Mouse (Mus musculus): Measurements from ENCODE around the gene Cyp26c1. TPM values are rescaled to one million over a fixed set of nuclear protein-coding genes. Genes with fewer than 3 reads are reported as not detected.

Cyp26c1 gene
- polyA plus RNA-seq, 2 experiments: 0.01 TPM; not detected in 1

DNA sequence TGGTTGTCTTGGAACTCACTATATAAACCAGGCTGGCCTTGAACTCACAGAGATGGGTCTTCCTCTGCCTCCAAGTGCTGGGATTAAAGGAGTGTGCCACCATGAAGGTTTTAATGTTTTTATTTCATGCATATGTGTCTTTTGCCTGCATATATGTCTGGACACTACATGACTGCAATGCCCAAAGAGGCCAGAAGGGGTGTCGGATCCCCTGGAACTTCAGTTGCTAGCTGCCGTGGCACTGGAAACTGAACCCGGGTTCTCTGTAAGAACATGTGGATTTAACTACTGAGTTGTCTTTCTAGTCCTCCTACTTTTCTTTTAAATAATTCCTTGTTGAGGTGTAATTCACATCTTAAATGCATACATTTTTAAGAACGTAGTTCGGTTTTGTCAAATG, 39.2 kb downstream of the Cyp26c1 start:
- no peak overlapping the region for H3K4me2 ChIP-seq (ENCODE audit: low read depth)
- H3K4me1 ChIP-seq (replicated peaks; ENCODE audit: control insufficient read depth in 2 of 2, insufficient read depth in 2 of 2, low read length in 1 of 2): no peaks in the 10 kb centered on the region
- no peaks in the 10 kb centered on the region for H3K36me3 ChIP-seq (replicated peaks; ENCODE audit: control insufficient read depth, insufficient read depth, low read depth)
- H3K9ac ChIP-seq (replicated peaks): no peak overlapping the region
- DNase-seq (ENCODE audit: low read depth in 3 of 3, low spot score in 3 of 3) (no peak), ATAC-seq (ENCODE audit: insufficient read depth) (no peak)
- H3K4me3 ChIP-seq (ENCODE audit: insufficient read depth in 1 of 2, low read depth in 2 of 2, low read length in 2 of 2): no peak overlapping the region
- no peak for TF ChIP-seq EP300 (IDR thresholded peaks at IDR 0.05; ENCODE audit: low read depth)
- TF ChIP-seq CTCF (IDR thresholded peaks at IDR 0.05; ENCODE audit: low read depth): 0 out of 2 replicates have a peak, but pooled peaks have one; percentile 21
- 78% methylated on average over 5 of the region's 5 CpGs for WGBS (ENCODE audit: insufficient replicate concordance)
- H3K9me3 ChIP-seq (ENCODE audit: control insufficient read depth, low read length): no peaks in the 10 kb centered on the region
- H3K27ac ChIP-seq: no peak overlapping the region
- no peaks in the 10 kb centered on the region for H3K27me3 ChIP-seq (ENCODE audit: control insufficient read depth, insufficient read depth, low read length)

GRCm38 (mm10) chr19:37726585-37726984, 41.2 kb downstream of the Cyp26c1 start:
- DNase-seq (ENCODE audit: low read depth in 3 of 3, low spot score in 3 of 3): no peak
- 70% methylated on average over 7 of the region's 7 CpGs for WGBS (ENCODE audit: insufficient replicate concordance)

DNA sequence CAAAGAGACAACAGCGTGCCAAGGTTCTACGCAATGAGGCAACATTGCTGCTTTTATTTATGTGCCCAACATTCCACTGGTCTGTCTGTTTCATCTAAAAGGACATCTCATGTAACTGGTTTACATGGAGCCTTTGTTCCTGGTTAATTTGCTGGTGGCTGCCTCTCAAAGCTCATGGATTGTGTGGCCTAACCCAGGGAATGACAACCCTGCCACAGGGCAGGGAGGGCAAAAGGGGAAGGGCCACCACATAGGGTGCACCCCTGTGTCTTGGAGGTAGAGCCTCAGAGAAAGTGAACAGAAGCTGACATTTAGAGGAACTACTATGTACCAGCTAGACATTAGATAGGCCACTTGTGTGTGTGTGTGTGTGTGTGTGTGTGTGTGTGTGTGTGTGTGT, 42.0 kb downstream of the Cyp26c1 start:
- DNase-seq (ENCODE audit: low read depth in 3 of 3, low spot score in 3 of 3): no peak
- Histone ChIP-seq H3K9ac (replicated peaks) (no peak overlapping the region), H3K36me3 (replicated peaks; ENCODE audit: control insufficient read depth, insufficient read depth, low read depth) (no peaks in the 10 kb centered on the region)

More at GRCm38 (mm10) chr19:37726585-37726984, 41.2 kb downstream of the Cyp26c1 start:
- H3K27ac ChIP-seq: no peak overlapping the region
- H3K4me2 ChIP-seq (ENCODE audit: low read depth): no peak overlapping the region
- no peak for TF ChIP-seq EP300 (IDR thresholded peaks at IDR 0.05; ENCODE audit: low read depth)
- no peak for TF ChIP-seq CTCF (IDR thresholded peaks at IDR 0.05; ENCODE audit: low read depth)
- H3K36me3 ChIP-seq (replicated peaks; ENCODE audit: control insufficient read depth, insufficient read depth, low read depth): no peaks in the 10 kb centered on the region
- H3K4me3 ChIP-seq (ENCODE audit: insufficient read depth in 1 of 2, low read depth in 2 of 2, low read length in 2 of 2): no peak overlapping the region
- ATAC-seq (ENCODE audit: insufficient read depth): no peak
- H3K27me3 ChIP-seq (ENCODE audit: control insufficient read depth, insufficient read depth, low read length): no peaks in the 10 kb centered on the region
- H3K4me1 ChIP-seq (replicated peaks; ENCODE audit: control insufficient read depth in 2 of 2, insufficient read depth in 2 of 2, low read length in 1 of 2): no peaks in the 10 kb centered on the region
- no peak overlapping the region for H3K9ac ChIP-seq (replicated peaks)
- no peaks in the 10 kb centered on the region for H3K9me3 ChIP-seq (ENCODE audit: control insufficient read depth, low read length)

DNA sequence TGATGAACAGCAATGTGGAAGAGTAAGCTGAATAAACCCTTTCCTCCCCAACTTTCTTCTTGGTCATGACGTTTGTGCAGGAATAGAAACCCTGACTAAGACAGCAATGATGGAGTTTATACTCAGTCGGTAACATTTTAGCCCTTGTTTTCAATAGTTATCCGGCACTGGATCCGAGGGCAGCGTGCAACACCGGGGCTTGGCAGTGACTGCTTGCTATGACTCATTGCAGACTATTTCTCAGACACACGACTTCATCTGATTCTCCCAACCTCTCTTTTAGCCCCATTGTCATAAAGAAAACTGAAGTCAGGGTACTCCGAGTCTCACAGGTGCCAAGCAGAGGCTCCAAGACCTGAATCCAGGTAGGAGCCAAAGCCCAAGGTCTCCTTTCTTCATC, 50.0 kb downstream of the Cyp26c1 start:
- WGBS (ENCODE audit: insufficient replicate concordance): 66% methylated on average over 8 of the region's 8 CpGs
- Histone ChIP-seq H3K36me3 (replicated peaks; ENCODE audit: control insufficient read depth, insufficient read depth, low read depth) (no peaks in the 10 kb centered on the region), H3K4me2 (ENCODE audit: low read depth) (no peak overlapping the region), H3K27me3 (ENCODE audit: control insufficient read depth, insufficient read depth, low read length) (no peaks in the 10 kb centered on the region), H3K4me3 (ENCODE audit: insufficient read depth in 1 of 2, low read depth in 2 of 2, low read length in 2 of 2) (no peak overlapping the region), H3K9ac (replicated peaks) (no peak overlapping the region), H3K27ac (no peak overlapping the region), H3K9me3 (ENCODE audit: control insufficient read depth, low read length) (no peaks in the 10 kb centered on the region), H3K4me1 (replicated peaks; ENCODE audit: control insufficient read depth in 2 of 2, insufficient read depth in 2 of 2, low read length in 1 of 2) (no peaks in the 10 kb centered on the region)
- TF ChIP-seq CTCF (IDR thresholded peaks at IDR 0.05; ENCODE audit: low read depth) (no peak), EP300 (IDR thresholded peaks at IDR 0.05; ENCODE audit: low read depth) (no peak)
- DNase-seq (ENCODE audit: low read depth in 3 of 3, low spot score in 3 of 3): no peak
- ATAC-seq (ENCODE audit: insufficient read depth): no peak

More for the DNA sequence above, 42.0 kb downstream of the Cyp26c1 start:
- no peaks in the 10 kb centered on the region for H3K4me1 ChIP-seq (replicated peaks; ENCODE audit: control insufficient read depth in 2 of 2, insufficient read depth in 2 of 2, low read length in 1 of 2)
- no peak overlapping the region for H3K4me2 ChIP-seq (ENCODE audit: low read depth)
- no peak overlapping the region for H3K27ac ChIP-seq
- WGBS (ENCODE audit: insufficient replicate concordance): 80% methylated on average over 2 of the region's 2 CpGs
- no peak for ATAC-seq (ENCODE audit: insufficient read depth)
- no peak overlapping the region for H3K4me3 ChIP-seq (ENCODE audit: insufficient read depth in 1 of 2, low read depth in 2 of 2, low read length in 2 of 2)
- no peaks in the 10 kb centered on the region for H3K27me3 ChIP-seq (ENCODE audit: control insufficient read depth, insufficient read depth, low read length)
- no peak for TF ChIP-seq CTCF (IDR thresholded peaks at IDR 0.05; ENCODE audit: low read depth)
- TF ChIP-seq EP300 (IDR thresholded peaks at IDR 0.05; ENCODE audit: low read depth): no peak
- H3K9me3 ChIP-seq (ENCODE audit: control insufficient read depth, low read length): no peaks in the 10 kb centered on the region

DNA sequence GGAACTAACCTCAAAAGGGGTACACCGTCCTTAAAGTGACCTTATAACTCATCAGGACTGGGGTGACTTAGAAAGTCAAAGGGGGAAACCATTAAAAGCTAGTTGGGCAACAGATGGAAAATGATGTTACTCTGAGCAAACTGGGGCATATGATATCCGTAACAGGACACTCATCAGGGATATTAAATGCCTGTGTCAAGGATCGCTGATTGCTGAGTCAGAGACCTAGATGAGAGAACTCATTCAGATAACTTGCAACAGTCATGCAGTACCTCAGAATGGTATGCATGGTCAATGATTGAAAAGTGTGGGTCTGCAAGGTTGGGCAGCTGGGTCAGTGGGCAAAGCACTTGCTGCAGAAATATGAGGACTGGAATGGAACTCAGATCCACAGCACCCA, 53.2 kb downstream of the Cyp26c1 start:
- H3K9ac ChIP-seq (replicated peaks): no peak overlapping the region
- 73% methylated on average over 3 of the region's 3 CpGs for WGBS (ENCODE audit: insufficient replicate concordance)
- H3K27ac ChIP-seq: no peak overlapping the region
- H3K4me2 ChIP-seq (ENCODE audit: low read depth): no peak overlapping the region
- H3K36me3 ChIP-seq (replicated peaks; ENCODE audit: control insufficient read depth, insufficient read depth, low read depth): no peaks in the 10 kb centered on the region
- ATAC-seq (ENCODE audit: insufficient read depth) (no peak), DNase-seq (ENCODE audit: low read depth in 3 of 3, low spot score in 3 of 3) (no peak)
- H3K27me3 ChIP-seq (ENCODE audit: control insufficient read depth, insufficient read depth, low read length): no peaks in the 10 kb centered on the region
- no peaks in the 10 kb centered on the region for H3K4me1 ChIP-seq (replicated peaks; ENCODE audit: control insufficient read depth in 2 of 2, insufficient read depth in 2 of 2, low read length in 1 of 2)
- no peak overlapping the region for H3K4me3 ChIP-seq (ENCODE audit: insufficient read depth in 1 of 2, low read depth in 2 of 2, low read length in 2 of 2)
- TF ChIP-seq CTCF (IDR thresholded peaks at IDR 0.05; ENCODE audit: low read depth): no peak
- no peak for TF ChIP-seq EP300 (IDR thresholded peaks at IDR 0.05; ENCODE audit: low read depth)
- no peaks in the 10 kb centered on the region for H3K9me3 ChIP-seq (ENCODE audit: control insufficient read depth, low read length)

Measured in liver, embryonic 14.5 days (tissue).